Mouse (Mus musculus) erythroblast, adult 5-6 weeks (primary cell): ENCODE results near the gene Tsx. TPM values are rescaled to one million over a fixed set of nuclear protein-coding genes. Genes with fewer than 3 reads are reported as not detected.
"Not testable (repeated sequence)": the region's sequence is repeated elsewhere in the genome, so short reads cannot be mapped to it uniquely, and the experiment has no call there.

Source experiments
- ATAC-seq: replicated peaks from 2 replicates; pipeline ENCODE4 v1.8.0; 2016; ENCODE audit warnings: moderate number of reproducible peaks, mild to moderate bottlenecking, moderate TSS enrichment, inconsistent platforms; ENCODE audit not compliant: poor library complexity, low FRiP score, severe bottlenecking
- total RNA-seq, 2 experiments: library from RNA; stranded (forward) in 1 of 2; stranded (reverse) in 1 of 2; fragments of 150-400 nt in 1 of 2; fragments of 200-764, 138-1000 nt in 1 of 2; gene quantifications; 2 replicates each; pipeline versions ENCODE4 v1.2.3 to v1.2.4; 2015 to 2017; ENCODE audit warnings: low replicate concordance in 2 of 2

The Tsx gene
- total RNA-seq (2015; ENCODE audit: low replicate concordance) (not detected in 2 replicates), total RNA-seq (2017; ENCODE audit: low replicate concordance) (not detected in 2 replicates)

DNA sequence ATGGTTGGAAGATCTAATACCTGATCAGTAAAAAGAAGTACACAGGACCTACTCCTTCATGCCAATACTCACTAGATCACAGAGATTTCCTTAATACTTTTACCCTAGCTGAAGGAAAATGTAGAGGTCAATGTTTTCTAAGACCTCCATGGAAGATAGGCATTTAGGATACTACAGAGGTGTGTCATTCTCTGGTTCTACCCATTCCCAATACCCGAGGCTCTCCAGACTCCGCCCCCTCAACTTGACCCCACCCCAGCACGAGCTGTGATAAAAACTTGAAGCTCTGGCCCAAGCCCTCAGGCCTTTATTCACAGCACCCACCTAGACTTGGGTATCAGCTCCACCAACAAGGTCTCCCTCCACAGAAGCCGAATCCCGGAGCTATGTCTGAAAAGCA, at the start of gene Tsx:
TSS of gene Tsx (plus strand) at position 301 of the 400 bp plus-strand sequence.
- no peak for ATAC-seq

DNA sequence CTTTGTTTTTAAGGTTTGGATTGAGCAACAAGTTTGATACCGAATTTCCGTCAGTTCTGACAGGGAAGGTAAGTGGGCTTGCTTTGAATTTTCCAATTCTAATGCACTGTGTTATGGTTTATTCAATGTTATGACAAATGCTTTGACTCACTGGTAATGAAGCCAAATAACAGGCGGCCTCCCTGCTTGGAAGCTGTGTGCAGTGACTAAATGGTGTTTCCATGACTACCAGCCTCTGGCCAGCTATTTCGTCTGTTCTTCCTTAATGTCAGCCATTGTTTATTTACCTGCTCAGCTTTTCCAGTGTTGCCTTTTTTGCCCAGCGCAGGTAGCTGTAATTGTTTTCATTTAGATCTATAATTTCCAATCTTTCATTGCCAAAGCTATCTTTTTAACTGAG, 48.1 kb upstream of the Tsx start:
- ATAC-seq, result no peak

DNA sequence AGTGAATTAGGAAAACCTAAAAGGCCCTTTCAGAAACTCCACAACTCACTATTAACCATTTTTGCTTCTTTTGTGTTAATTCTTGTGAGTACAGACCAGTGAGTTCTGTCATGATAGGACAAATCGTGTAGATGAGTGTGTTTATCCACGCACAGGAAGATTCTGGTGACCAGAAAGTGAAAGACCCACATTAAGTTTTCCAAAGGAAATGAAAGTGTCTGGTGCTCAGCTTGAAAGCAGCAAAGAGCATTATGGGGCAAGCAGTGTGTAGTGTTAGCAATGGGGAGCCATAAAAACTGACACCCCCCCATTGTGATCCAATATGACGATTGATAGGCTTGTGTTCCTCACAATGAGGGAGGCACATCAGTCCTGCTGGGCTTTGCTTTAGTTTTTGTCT, 45.6 kb upstream of the Tsx start:
- ATAC-seq, result no peak

DNA sequence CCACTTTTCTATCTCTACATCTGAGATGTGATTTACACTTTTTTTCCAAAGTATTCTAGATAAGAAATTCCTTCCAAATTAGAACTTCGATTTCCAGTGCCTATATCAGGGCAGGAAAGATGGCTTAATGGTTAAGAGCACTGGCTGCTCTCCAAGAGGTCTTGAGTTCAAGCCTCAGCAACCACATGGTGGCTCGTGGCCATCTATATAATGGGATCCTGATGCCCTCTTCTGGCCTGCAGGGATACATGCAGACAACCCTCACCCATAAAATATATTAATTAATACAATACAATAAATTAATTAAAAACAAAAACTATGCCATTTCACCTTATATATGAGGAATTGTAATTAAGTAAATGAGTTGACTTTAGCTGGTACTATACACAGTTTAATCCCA, 43.0 kb upstream of the Tsx start:
- no peak for ATAC-seq

GRCm38 (mm10) chrX:103371627-103372026, 42.6 kb upstream of the Tsx start:
- ATAC-seq, result no peak

- no peak for ATAC-seq
Measured at GRCm38 (mm10) chrX:103374250-103374649, 40.0 kb upstream of the Tsx start.

DNA sequence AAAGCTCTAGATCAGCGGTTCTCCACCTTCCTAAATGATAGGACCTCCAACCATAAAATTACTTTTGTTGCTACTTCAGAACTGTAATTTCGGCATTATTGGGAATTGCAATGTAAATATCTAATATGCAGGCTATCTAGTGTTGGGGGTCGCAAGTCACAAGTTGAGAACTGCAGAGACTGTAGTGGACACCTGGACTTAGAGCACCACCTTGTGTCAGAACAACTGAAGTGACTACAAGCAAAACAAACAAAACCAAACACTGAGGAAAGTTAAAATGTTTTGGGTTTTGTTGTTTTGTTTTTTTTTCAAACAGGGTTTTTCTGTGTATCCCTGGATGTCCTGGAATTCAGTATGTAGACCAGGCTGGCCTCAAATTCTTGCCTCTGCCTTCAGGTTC, 29.7 kb upstream of the Tsx start:
- no peak for ATAC-seq

GRCm38 (mm10) chrX:103388131-103388530, 26.1 kb upstream of the Tsx start:
- no peak for ATAC-seq

GRCm38 (mm10) chrX:103393841-103394240, 20.4 kb upstream of the Tsx start:
- no peak for ATAC-seq

DNA sequence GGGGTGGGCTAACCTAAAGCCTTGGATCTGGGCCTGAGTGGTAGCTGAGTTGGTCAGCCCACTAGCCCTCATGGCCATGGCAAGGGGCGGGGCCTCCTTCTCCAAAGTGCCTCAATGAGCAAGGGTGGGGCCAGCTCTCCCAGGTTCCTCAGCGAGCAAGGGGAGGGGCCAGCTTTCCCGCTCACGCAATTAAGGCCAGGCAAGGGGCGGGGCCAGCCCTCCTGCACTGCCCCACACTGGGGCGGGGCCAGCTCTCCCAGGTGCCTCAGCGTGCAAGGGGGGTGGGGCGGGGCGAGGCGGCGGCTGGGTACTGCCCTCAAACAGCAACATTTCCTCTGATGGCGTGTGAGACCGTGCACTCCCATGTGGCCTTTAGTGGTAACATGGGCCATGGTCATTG, 9.2 kb upstream of the Tsx start:
- ATAC-seq, result no peak

- ATAC-seq, result no peak
Measured at GRCm38 (mm10) chrX:103421710-103422109, 7.4 kb downstream of the Tsx start, which contains the start of gene Gm26992. TSS of gene Gm26992 (plus strand) at chrX:103422010.

- no peak for ATAC-seq
Measured at GRCm38 (mm10) chrX:103427677-103428076, 13.4 kb downstream of the Tsx start.

DNA sequence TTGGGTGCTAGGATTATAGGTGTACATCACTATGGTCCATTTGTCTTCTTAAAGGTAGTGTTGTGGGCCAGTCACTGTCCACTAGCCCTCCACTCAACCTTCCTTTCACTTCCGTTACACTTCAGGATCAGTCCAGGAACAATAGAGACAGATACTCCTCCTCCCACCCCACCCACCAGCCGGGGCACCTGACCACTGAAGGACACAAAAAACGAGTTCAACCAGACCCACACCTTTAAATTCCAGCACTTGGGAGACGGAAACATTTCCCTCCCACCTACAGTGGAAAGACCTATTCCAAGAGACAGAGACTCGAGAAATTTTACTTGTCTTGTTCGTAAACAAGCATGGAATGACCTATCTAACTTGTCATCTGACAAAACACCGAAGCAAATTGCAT, 18.0 kb downstream of the Tsx start:
- ATAC-seq, result no peak

- no peak for ATAC-seq
Measured at GRCm38 (mm10) chrX:103438023-103438422, 23.8 kb downstream of the Tsx start.

GRCm38 (mm10) chrX:103440803-103441202, 26.5 kb downstream of the Tsx start:
- no peak for ATAC-seq

GRCm38 (mm10) chrX:103443755-103444154, 29.5 kb downstream of the Tsx start:
- ATAC-seq, result no peak

- peak; percentile 82 for ATAC-seq
Measured at GRCm38 (mm10) chrX:103447539-103448169, 33.4 kb downstream of the Tsx start.

- not testable (repeated sequence) for ATAC-seq
Measured at GRCm38 (mm10) chrX:103448429-103448828, 34.2 kb downstream of the Tsx start.

DNA sequence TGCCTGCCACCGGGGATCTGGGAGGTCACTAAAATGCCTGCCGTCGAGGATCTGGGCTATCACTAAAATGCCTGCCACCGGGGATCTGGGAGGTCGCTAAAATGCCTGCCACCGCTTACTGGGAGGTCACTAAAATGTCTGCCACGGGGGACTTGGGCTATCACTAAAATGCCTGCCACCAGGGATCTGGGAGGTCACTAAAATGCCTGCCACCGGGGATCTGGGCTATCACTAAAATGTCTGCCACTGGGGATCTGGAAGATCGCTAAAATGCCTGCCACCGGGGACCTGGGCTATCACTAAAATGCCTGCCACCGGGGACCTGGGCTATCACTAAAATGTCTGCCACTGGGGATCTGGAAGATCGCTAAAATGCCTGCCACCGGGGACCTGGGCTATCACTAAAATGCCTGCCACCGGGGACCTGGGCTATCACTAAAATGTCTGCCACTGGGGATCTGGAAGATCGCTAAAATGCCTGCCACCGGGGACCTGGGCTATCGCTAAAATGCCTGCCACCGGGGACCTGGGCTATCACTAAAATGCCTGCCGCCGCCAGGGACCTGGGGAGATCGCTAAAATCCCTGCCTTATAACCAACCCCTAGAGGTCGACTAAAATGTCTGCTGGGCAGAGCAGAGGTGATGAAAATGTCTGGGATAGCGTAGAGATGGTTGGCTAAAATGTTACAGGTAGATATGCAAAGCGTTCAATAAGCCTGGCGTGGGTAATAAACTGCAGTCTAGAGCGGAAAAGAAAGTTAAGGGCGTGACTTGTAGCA, 34.9 kb downstream of the Tsx start:
- ATAC-seq, result not testable (repeated sequence)

GRCm38 (mm10) chrX:103452815-103453214, 38.5 kb downstream of the Tsx start:
- ATAC-seq, result no peak

DNA sequence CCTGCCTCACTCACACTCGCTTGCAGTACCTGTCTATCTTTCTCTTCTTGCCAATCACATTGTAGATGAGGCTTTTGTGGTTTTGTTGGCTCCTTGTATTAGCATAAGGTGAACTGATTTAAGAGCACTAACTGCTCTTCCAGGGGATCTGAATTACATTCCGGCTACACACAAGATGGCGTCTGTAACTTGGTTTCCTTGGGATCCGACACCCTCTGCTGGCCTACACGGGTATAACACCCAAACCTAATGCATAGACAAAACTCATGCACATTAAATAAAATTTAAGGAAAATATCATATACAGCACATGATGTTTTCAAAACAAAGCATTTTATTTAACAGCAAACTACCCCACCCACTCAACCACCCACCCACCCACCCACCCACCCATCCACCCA, 45.8 kb downstream of the Tsx start:
- ATAC-seq, result no peak
